Mouse (Mus musculus) spleen, postnatal 4 days (tissue): Measurements from ENCODE around the gene Slc38a6.

Experiments used
- DNase-seq, 2 experiments: peaks; one replicate each; pipeline ENCODE4 v3.0.0; 2022; ENCODE audit warnings: low spot score in 2 of 2

Slc38a6 gene

DNA sequence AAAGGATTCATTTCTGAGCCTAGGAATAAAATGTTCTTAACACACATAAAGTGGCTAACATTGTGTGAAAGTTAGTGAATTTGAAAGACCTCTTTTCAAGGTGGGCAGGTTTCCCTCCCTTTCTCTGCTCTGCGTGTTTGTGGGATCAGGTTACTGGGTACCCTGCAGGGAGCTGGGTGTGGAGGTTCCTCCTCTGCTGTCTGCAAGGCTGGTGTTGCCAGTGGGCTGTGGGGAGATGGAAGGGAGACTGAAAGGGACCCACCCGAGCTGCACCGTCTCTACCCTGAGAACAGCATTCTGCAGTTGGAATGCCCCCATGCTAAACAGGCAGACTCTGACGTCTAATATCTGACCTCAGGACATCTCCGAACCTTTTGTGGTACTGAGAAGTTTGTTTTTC is 70.7 kb downstream of the Slc38a6 start:
- DNase-seq: no peak

GRCm38 (mm10) chr12:73357736-73358135 is 71.2 kb downstream of the Slc38a6 start:
- no peak for DNase-seq

GRCm38 (mm10) chr12:73358640-73359039 is 72.1 kb downstream of the Slc38a6 start:
- no peak for DNase-seq

DNA sequence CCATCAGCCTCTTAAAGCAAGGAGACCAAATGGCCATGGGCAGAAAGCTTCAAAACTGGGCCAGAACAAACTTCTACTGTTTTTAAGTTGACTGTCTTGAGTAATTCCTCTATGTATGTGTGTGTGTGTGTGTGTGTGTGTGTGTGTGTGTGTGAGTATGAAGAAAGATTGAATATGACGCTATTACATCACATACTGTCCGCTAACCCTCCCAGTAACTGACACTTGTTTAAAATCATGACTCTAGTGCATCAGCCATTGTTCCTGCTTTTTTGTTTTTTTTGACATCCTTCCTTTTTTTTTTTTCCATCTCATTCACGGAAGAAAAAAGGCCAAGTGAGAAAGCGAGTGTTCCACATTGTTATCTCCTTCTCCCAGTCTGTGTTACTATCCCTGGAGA is 72.9 kb downstream of the Slc38a6 start:
- DNase-seq: no peak

DNA sequence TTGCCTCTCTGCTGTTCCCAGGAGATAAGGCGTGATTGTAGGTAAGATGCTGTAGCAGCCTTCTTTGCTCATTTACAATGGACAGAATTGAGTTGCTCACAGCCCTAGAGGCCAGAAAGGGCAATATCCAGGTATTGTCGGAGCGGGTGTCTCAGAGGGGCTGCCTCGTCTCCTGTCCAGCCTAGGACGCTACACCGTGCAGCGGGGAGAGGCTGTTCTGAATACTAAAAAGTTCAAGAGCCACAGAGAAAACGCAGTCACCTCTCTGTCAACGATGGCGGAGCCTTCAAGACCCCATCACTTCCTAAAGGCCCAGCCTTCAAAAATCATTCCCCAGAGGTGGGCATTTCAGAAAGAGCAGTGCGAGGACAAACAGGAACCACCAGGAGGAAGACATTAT is 74.6 kb downstream of the Slc38a6 start:
- no peak for DNase-seq

DNA sequence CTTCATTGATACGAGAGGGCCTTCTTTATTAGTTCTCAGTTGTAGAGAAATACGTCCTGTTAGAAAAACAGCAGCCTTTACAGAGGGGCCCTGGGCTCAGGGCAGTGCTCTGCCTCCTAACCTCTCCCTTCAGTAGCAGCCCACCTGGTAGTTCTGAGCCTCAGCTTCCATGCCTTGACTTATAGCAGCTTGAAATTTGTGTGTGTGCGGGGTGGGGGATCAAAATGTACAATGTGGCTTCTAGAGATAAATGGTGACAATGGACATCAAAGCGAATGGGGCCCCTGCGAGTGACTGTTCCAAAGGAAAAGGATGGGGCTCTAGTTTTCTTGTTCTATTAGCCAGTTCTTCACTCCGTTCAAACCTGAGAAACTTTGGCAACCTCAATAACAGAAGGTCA is 76.8 kb downstream of the Slc38a6 start:
- DNase-seq: no peak

DNA sequence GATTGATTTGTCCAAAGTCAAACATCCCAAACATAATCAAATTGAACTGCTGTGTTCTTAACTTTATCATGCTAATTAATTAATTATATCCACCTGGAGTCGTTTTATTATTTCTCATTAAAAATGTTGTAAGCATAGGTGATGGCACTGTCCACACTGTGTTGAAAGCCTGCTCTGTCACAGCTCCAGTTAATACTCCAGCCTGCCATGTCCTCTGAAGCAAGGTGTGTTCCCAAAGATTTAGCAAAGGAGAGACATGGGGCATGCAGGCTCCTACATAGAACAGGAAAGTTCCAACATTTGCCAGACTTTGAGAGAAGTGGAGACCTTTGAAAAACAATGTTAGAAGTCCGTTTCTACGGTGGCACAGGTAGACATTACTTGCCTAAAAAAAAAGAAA is 77.4 kb downstream of the Slc38a6 start:
- no peak for DNase-seq

DNA sequence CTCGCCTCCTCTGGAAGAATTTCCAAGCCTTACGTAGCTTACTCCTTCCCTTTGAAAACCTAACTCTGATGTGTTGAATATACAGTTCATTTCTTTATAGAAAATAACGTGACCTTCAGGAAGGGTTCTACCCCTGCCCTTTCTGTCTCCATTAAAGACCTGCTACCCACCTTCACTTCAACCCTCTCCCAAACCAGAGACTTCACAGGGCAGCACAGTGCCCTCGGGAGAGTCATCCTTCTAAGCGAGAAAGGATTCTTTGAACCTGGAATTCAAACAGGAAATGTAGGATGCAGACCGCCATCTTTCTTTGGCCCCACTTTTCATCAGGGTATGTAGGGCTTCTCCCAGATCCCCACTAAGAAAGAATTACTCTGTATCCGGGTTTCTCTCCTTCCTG is 80.0 kb downstream of the Slc38a6 start:
- no peak for DNase-seq

- DNase-seq: no peak
Observed at GRCm38 (mm10) chr12:73367460-73368079, 81.0 kb downstream of the Slc38a6 start.

DNA sequence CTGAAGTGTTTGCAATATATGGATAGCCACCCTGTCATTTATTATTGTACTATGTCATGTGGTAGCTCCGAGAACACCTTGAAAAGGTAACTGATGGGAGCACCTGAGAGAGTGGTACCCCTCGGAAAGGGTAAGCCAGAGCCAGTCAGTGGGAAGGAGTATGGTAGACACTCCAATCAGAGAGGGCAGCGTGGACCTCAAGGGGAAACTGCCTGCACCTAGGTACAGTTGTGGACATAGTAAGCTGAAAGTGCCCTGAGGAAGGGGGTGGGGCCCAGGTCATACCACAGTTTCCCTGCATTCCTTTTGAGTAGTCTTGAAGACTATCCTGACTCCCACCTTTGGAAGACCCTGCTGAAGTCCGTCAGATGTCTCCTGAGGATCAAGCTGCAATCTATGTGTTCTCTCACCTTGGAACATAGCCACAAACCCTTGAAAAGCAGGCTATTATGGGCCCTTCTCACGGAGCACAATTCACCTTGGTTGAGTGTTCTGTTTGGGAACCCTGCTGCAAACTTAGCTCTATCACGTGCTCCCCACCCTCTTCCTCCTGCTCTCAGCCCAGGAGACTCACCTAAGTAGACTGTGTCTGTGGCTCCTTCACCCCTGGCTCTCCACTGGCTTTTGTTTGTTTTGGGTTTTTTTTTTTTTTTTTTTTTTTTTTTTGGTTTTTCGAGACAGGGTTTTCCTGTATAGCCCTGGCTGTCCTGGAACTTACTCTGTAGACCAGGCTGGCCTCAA is 82.5 kb downstream of the Slc38a6 start:
- DNase-seq: no peak

DNA sequence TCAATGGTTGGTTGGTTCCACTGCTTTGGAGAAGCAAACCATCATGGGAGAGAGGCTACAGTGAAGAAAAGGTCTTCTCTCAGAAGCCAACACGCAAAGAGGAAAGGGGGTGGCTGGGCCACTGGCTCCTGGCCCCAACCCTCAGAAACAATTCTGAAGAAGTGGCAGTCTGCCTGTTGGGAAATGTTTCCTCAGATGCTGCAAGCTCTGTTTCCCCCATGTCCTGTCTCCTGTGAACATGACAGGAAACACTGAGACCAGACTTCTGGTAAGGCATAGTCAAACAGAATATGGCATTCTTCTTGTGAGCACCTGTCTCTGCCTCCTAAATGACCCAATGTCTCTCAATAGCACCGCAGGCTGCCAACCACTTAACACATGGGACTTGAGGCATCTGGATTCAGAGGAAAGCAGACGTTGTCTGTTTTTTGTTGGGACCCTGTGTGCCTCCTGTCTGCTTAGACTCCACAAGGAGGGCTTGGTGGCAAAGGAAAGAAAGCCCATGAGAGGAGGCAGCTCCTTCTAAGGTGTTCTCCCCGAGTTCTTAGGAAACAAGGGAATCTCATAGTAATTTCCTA is 83.9 kb downstream of the Slc38a6 start:
- no peak for DNase-seq

- no peak for DNase-seq
Observed at GRCm38 (mm10) chr12:73371132-73371531, 84.6 kb downstream of the Slc38a6 start.

GRCm38 (mm10) chr12:73378026-73378425 is 91.4 kb downstream of the Slc38a6 start:
- DNase-seq: no peak

DNA sequence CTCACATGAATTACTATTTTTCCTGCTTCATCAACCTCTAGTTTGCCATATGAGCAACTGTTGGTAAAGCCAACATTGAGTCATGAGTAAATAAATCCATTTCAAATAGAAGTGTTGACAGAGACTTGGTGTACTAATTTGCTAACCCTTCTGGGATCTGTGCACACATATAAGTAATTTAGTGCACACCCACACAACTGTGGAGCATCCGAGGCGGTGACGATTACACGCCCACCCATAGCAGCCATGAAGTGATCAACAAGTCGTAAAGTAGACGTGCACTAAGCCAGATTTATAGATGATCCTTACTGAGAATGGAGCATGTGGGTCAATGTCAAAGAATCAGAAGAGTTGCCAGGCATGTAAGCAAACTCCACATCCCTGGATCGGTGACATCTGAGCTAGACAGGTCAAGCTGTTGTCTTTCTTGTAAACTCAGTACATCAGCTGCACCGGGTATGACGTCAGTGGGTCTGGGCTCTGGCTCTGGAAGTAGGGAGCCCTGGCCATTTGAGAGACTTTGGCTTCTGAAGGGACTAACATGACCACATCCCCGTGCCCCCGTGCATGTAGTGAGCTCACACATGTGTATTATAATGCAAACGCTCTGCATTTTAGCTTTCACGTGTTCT is 92.3 kb downstream of the Slc38a6 start:
- no peak for DNase-seq

- no peak for DNase-seq
Observed at GRCm38 (mm10) chr12:73380686-73381360, 94.2 kb downstream of the Slc38a6 start.

GRCm38 (mm10) chr12:73381452-73381851 is 94.9 kb downstream of the Slc38a6 start:
- no peak for DNase-seq

- DNase-seq: no peak
Observed at GRCm38 (mm10) chr12:73382290-73383178, 96.0 kb downstream of the Slc38a6 start.

DNA sequence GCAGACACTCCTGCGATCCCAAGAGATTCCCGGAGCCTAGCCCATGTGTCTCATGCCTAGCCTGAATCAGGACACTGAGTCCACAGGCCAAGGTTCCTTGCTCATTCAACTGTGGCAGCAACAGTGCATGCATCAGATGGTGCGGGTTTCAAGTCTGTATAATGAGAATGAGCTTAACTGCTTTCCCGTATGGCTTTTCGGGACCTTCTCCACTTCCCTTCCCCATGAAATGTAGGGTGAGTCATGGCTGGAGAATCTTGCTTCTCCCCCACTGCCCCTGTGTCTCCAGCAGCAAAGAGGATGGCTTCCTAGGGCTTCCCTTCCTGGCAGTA is 96.6 kb downstream of the Slc38a6 start:
- no peak for DNase-seq

- DNase-seq: no peak
Observed at GRCm38 (mm10) chr12:73383861-73384260, 97.3 kb downstream of the Slc38a6 start.

DNA sequence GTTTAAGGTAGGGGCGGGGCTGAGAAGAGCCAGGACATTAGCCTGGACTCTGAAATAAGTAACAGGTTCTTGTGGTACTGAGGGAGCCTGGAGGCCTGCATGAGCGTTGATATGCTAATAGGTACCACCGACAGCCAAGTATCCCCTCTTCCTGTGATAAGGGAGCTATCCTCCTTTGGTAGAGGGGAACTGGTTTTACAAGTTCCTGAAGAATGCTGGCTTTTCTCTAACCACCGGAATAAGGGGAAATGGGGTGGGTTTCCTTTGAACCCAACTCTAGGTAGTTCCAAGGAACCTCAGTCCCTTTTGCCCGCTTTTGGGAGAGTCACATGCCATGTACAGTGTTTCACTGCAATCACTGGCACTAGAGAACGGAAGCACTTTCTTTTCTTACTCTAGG is 98.2 kb downstream of the Slc38a6 start:
- no peak for DNase-seq

DNA sequence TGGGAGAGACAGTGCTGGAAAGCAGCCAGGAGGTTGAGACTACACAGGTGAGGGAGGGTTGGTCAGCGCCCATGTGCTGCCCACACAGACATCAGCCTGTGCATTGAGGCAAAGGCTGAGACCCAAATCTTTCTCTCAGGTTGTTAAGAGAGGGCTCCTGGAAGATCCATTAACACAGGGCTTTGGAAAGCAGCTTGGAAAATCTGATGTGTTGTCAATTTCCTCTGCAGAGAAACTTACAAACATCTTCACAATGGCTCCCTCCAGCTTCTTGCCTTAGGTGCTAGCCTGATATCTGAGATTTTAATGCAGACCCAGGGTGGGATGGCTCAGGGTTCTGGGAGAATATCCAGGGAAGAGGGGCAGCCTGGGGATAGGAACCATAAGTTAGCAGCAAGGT is 105.9 kb downstream of the Slc38a6 start:
- DNase-seq: no peak
